ENCODE assay signal across 9 mouse cellular contexts in genomic region chr5:30482319-30482718, GRCm38 (mm10). TPM values are rescaled to one million over a fixed set of nuclear protein-coding genes. Genes with fewer than 3 reads are reported as not detected.
A peak's percentile ranks its signal among the peaks of the same experiment; 100 is the strongest.
DNase-seq lines count a peak whose midpoint lies in the region; ATAC-seq lines count a peak whose summit lies in the region.
"Had no signal": no experiment of that assay in that cellular context is flagged by ENCODE, and none has a peak within 500 bp of the region (broad histone marks: within the 10 kb centered on the region; RNA-seq: fewer than 3 reads in every experiment).

No protein-coding gene starts in this region.

- peak; percentile 80 for DNase-seq in NIH3T3 (ENCODE audit: low read depth)
- peak; percentile 63 for DNase-seq in c-Kit-positive CD71-negative TER-119-negative erythroid progenitor cells, embryonic 14.5 days (ENCODE audit: low read depth)
- DNase-seq in fibroblast of lung, adult 2 months (ENCODE audit: low read depth) = peak; percentile 25
- peak; percentile 90 for DNase-seq in heart, postnatal 4 days
- peak; percentile 59 for DNase-seq in layer of hippocampus, adult 9-11 months
- DNase-seq in lung, postnatal 25 days (ENCODE audit: low spot score) = peak; percentile 55
- DNase-seq in right cerebral cortex, postnatal 25 days = peak; percentile 38

- ATAC-seq in inflammation-experienced regulatory T-cells, adult 6 months = no peak

RNA-seq across cellular contexts. Expression of gene 1700001C02Rik, which starts 16.5 kb away (rescaled TPM):
- not detected for total RNA-seq in heart, postnatal 4 days (2021)
- polyA plus RNA-seq in inflammation-experienced regulatory T-cells, adult 6 months (2017; shearing (Covaris generic)) = not detected
- polyA plus RNA-seq: liver, embryonic 16.5 days had no signal

RNA-seq across cellular contexts. Expression of gene Otof, which starts 20.6 kb away (rescaled TPM):
- under 1 TPM; 0.05 to 0.07 TPM for total RNA-seq in heart, postnatal 4 days (2021)
- polyA plus RNA-seq in inflammation-experienced regulatory T-cells, adult 6 months (2017; shearing (Covaris generic)) = not detected
- polyA plus RNA-seq: liver, embryonic 16.5 days had no signal

Comparison
In these comparisons a context has a peak if more than half of its experiments do, and no peak if none do; other contexts are left out.
1. DNase-seq: peak in every context shown above with its lines; median percentile 90 in heart, postnatal 4 days; 80 in NIH3T3; 63 in c-Kit-positive CD71-negative TER-119-negative erythroid progenitor cells, embryonic 14.5 days; 59 in layer of hippocampus, adult 9-11 months; 55 in lung, postnatal 25 days; 38 in right cerebral cortex, postnatal 25 days; 25 in fibroblast of lung, adult 2 months.